Mouse (Mus musculus) retina, postnatal 1 day (tissue): ENCODE measurements around the gene Gxylt2.

Experiments
- DNase-seq: peaks from one replicate; pipeline ENCODE4 v3.0.0-alpha.2; 2012

The Gxylt2 gene

DNA sequence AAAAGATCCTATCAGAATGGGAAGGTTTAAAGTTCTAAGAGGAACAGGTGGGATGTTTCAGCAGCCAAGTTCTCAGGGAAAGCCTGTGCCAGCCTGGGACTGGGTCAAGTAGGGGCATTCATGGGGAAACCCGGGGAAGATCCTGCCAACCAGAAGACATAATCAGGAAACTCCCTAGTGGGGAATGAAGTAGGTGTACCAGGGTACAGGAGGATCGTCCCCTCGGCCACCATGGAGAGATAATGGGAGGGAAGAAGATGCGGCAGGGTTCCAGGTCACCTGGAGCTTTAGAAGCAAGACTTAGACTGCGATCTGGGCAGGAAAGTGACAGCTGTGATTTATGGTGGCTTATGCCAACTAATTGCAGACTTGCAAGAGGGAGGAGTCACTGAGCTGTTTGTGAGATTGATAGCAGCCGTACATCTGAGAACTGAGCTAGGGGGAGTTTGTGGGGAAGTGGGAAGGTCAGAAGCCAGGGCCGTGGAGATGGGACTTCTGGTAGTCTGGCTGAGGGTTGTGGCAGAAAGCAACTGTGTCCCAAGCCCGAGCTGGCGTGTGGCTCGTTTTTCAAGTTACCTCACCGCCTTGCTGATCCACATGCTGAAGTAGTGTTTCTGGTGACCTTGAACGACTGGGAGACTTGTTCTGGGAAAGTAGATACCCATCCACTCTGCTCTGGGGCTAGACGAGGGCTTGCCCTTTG lies 98.0 kb downstream of the Gxylt2 start:
- no peak for DNase-seq

DNA sequence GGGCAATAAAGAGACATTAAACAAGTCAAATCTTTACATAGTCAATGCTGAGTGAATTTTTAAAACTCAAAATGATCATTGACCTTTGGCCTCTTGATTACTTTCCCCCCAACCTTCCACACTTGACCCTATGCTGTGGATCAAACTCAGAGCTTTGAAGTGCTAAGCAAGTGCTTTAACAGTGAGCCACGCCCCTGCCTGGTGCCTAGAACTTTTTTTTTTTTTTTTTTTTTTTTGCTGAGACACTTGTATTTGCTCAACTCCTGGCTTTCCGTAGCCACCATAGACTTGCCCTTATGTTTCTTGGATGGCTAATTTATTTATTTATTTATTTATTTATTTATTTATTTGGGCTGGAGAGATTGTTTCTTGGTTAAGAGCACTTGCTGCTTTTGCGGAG lies 98.7 kb downstream of the Gxylt2 start:
- DNase-seq = no peak

DNA sequence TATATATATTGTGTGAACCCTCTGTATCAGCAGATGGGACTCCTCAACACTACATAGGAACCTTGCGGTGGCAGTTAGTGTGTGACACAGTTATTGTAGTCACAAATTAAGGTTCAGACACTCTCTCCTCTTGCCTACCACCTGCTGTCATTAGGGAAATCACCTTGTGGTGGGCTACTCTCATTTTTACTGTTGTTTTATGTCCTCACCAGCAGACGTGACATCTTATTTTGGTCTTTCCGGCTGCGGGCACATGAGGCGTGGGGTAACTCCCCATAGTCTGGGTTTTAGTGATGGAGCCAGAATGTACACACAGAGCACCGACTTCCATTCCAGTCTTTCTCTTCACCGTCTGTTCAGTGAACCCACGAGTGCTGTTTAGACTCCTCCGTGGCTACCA lies 102.7 kb downstream of the Gxylt2 start:
- DNase-seq = no peak

DNA sequence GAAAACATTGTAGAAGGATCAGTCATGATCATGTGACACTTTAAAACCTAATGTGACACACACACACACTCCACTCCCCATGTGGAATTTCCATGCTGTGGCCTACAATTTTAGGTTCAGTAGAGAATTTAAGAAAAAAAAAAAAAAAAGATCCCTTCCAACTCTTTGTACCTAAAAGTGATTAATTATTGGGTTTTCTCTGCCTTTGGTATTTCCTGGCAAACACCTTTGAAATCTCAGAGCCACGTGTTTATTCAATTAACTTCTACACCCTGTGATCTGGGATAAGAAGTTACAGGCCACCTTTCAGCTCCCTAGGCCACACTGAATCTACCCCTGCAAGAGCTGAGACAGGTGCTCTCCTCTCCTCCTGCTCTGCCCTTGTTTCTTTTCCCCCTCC lies 103.2 kb downstream of the Gxylt2 start:
- DNase-seq = no peak

DNA sequence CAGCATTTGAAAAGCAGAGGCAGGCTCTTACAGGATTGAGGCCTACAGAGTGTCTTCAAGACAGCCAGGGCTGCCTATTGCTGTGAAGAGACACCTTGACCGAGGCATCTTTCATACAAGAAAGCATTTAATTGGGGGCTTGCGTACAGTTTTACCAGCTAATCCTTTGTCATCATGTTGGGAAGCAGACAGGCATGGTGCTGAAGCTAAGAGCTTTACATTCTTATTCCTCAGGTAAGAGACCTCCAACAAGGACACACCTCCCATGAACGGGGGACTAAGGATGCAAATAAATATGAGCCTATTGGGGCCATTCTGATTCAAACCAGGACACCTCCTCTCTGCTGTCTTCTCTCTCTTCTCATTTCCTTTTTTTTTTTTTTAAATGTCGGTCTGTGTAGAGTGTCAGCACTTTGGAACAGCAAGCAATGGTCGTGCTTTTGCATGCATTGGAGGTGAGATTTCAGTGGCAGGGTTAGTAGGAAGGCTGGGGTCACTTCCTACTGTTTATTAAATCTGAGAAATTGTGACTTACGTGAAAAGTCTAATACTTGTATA lies 103.8 kb downstream of the Gxylt2 start:
- DNase-seq = no peak

DNA sequence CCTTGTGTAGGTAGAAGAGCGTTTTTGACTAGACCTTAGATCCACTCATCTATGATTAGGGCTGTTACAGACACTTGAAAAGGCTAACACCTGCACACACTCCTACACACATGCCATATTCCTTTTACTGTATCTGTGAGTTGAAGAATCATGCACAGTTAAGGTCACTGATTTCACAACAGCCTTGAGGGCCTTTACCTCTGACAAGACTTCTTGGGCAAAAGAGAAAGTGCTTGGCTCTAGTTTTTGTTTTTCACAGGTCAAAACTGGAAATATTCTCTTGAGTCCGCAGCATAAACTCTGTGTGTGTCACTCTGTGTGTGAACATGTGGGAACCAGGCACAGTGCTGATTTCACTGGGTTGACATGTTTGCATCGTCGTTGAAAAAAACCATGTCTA lies 105.6 kb downstream of the Gxylt2 start:
- no peak for DNase-seq

DNA sequence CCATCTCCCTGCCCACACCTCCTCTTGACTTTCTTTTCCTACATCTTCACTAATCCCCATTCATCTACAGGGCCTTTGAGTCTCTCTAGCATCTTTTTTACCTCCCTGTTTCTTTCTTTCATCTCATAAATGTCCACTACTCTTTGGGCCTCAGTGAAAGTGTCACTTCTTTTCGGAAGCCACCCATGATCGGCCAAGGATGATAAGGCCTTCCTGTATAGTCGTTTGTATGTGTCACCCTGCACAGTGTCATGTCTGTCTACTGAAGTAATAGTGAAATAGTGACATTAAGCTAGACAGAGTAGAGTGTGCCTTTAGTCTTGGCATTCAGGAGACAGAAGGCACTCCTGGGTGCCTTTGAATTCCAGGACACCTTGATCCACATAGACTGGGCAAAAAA lies 107.2 kb downstream of the Gxylt2 start:
- no peak for DNase-seq

DNA sequence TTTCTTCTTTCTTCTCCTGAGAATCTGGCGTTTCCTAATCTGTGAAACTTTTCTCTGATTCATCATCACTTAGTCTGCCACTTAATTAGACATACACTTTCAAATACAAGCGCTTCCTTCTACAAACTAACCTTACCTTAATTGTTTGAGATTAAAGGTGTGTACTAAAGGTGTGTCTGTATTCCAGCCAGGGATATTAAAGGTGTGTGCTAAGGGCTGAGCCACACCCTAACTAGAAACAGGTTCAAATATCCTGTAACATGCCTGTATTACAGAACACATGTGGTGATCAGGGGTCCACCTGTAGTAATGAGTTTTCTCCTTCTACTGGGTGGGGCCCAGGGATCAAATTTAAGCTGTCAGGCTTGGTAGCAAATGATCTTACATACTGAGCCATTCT lies 116.8 kb downstream of the Gxylt2 start:
- DNase-seq = no peak

DNA sequence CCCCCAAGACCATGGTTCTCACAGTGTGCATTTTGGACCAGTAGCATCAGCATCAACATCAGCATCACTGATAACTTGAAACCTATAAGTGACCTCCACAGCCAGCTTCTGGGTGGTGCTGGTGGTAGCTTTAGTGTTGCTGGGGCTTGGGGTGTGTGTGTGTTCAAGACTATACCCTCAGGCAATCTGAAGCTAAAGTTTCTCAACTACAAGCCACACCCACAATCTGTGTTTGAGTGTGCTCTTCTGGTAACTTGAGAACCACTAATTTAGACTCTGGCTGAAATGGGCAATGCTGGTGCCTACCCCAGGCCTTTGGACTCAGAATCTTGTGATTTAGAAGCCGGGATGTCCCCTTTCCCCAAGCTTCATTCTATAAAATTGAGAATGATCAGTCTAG lies 118.8 kb downstream of the Gxylt2 start:
- no peak for DNase-seq

DNA sequence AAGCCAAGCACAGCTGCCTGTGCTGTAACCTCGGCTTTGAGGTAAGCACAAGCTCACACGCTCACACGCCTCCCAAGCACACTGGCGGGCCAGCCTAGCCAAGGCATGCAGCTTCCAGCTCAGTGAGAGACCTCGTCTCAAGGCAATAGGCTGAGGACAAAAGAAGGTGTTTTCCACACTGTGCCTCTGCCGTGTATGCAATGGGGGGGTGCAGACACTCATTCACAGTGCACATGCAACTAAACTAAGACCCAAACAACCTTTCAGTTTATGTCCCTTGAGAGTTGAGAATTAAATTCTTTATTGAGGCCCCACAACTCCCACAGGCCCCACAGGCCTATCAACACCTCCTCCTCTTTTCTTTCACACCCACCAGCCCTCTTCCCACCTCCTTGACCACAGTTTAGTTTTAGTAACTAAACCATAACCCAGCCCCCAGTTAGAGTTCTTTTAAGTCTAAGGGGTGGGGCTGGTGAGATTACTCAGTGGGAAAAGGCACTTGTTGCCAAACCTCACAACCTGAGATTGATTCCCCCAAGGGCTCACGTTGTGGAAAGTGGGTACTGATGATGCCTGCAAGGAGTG lies 119.9 kb downstream of the Gxylt2 start:
- DNase-seq = no peak

DNA sequence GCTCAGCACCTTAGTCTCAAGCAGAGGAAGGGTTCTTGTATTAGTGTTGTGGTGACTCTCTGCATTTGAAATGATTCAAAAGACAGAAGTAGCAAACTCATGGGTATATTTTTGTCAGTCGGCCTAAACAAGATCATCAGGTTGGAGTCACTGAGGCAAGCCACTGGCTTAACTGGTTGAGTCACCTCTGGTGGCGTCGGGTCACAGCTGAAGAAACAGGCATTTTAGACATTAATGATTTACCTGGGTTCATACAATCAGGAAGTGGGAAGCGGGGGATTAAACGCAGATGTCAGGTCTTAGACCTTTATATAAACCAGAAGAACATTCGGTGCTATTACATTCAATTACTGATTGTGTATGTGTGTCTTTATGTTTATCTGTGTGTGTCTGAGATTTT lies 121.5 kb downstream of the Gxylt2 start:
- no peak for DNase-seq

DNA sequence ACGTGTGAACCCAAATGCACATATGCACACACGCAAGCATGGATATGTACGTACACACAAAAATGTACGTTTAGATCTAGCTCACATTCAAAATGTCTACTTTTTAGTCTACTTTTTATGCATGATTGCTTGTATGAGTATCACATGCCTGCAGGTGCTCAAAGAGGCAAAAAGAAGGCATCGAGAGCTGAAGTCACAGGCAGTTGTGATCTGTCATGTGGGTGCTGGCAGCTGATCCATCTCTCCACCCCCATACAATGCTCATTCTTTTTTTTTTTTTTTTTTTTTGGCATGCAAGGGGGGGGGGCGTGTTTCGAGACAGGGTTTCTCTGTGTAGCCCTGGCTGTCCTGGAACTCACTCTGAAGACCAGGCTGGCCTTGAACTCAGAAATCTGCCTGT lies 124.0 kb downstream of the Gxylt2 start:
- DNase-seq = no peak

DNA sequence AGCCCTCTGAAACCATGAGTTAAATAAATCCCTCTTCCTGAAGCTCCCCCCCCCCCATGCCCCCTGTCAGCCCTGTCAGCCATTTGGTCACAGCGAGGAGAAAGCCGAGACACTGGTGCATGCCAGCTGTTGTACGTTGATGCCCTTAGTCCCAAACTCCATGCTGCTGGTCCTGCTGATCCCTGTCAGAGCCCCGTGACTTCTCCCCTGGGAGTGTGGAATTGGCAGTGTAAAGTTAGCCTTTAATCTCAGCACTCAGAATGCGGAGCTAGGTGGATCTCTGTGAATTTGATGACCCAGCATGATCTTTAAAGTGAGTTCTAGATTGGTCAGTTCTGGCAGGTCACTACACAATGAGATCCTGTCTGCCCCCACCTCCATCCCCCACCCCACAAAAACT lies 125.2 kb downstream of the Gxylt2 start:
- DNase-seq = no peak

DNA sequence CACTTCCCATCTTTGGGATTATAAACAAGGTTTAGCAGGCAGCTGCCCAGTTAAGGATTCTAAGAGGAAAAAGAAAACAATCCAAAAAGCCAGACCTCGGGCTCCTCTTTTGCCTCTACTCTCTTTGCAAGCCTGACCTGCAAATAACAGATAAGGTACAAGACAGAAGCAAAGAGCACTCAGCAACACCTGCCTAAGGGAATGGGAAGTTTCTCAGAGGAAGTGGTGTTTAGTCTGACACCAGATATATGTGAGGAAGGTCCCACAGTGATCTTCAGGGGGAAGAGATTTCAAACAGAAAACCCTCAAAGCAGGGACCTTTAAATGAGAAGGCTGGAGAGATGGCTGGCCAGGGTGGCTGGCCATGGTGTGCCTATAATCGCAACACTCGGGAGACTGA lies 126.7 kb downstream of the Gxylt2 start:
- DNase-seq = no peak

DNA sequence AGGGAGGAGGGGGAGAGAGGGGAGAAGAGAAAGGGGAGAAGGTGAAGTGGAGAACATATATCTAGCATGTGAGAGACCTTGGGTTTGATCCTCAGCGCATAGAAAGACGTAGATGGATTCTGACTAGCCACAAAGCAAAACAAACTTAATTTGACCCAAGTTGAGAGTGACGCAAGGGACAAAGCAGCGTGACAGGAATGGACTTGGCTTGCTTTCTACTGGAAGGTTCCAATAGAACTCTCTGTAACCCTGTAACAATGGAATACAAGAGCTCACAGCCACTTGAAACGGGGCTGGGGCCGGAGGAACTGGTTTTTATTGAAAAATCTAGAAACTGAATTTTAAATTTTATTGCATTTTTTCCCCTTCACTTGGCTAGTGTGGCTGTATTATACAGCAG lies 127.2 kb downstream of the Gxylt2 start:
- no peak for DNase-seq

DNA sequence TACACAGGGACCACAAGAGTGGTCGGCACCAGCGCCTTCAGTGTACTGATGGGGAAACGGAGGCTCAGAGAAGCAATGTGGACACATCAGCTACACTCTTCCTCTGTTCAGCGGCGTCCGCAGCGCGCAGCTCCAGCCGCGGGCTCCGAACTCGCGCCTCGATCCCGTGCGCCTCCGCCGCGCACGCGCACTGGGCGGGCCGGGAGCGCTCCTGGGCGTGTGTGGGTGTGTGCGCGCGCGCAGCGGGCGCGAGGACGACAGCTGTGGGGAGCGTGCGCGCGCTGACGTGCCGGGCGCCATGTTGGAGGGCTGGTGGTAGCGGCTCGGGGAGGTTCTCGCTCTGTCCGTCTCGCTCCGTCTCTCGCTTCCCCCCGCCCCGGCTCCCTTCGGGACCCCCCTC lies 128.8 kb downstream of the Gxylt2 start, which contains the start of gene Ppp4r2:
Gene Ppp4r2 (plus strand): TSS at position 268 of the 400 bp plus-strand sequence.
- DNase-seq = peak; percentile 95

DNA sequence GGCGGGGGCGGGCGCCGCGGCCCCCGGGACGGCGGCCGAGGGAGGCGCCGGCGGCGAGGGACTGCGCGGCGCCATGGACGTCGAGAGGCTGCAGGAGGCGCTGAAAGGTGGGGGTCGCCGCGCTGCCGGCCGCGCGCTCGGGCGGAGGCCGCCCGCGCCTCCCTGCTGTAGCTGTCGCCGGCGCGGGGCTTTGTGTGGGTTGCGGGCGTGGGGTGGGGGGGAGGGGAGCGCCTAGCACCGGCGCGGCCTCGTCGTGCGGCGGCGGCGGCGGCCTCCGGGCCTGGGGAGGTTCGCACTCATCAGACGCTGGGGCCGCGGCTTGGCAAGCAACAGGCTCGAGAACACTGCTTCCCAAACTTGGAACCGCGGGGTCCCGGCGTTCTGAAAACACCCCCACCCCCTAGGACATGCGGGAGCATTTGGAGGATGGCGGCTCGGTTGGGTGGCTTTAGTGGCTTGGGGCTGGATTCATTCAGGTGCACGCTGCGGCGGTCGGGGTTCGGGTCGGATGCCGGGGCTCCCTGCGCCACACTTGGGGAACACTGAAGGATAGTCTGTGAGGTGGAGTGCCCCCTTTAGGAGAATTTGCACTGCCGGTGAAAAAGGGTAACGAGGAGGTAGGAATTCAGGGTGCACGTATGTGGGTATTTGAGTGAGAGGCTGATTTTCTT lies 129.4 kb downstream of the Gxylt2 start:
- peak; percentile 80 for DNase-seq

DNA sequence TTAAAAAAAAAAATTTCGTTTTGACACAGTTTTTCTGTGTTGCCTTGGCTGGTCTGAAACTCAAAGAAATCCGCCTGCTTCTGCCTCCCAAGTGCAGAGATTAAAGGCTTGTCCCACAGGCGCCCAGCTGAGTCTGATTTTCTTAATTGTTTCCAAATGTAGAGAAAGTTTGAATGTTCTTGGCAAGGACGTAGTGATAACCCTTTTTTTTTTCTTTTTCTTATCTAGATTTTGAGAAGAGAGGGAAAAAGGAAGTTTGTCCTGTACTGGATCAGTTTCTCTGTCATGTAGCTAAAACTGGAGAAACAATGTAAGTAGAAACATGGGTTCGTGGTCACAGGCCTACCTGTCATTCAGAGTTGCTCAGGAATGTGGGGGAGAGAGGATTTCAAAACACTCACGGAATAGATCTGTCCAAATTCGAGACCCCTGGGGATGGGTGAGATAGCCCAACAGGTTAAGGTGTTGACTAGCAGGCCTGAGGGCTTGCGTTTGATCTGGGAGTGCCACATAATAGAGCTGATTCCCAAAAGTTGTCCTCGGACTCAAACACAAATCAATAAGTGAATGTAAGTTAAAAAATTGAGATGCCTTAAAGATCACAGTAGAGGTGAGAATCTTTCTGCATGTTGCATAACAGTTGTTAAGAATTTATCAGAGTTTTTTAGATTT lies 130.1 kb downstream of the Gxylt2 start:
- DNase-seq = no peak

DNA sequence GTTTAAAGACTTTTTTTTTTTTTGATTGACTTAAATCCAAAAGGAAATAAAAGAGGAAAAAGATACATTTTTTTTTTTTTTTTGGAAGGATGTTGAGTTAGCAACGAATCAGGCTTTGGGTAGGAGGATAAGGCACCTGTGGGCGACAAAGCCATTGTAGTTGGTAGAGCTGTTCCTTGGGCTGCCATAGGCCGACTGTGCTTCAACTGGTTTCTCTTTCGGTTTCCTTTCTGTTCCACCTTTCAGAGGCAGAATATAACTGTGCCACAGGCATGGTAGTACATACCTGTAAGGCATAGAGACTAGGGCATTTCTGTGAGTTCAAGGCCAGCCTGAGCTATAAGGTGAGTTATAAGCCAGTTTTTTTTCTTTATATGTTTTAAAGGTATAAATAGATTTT lies 140.5 kb downstream of the Gxylt2 start:
- DNase-seq = no peak

DNA sequence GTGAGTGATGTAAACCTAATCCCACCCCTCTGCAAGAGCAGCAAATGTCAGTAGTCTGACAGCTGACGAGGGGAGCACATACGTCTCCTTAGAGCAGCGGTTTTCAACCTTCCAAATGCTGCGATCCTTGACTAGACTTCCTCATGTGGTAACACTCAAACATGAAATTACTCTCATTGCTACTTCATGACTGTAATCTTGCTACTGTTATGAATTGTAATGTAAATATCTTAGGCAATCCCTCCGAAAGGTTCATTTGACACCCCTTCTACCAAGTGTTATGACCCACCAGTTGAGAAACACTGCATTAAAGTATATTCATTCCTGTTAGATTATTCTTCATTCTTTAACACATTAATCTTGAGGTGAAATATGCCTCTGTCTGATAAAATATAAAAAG lies 142.7 kb downstream of the Gxylt2 start:
- DNase-seq = no peak

DNA sequence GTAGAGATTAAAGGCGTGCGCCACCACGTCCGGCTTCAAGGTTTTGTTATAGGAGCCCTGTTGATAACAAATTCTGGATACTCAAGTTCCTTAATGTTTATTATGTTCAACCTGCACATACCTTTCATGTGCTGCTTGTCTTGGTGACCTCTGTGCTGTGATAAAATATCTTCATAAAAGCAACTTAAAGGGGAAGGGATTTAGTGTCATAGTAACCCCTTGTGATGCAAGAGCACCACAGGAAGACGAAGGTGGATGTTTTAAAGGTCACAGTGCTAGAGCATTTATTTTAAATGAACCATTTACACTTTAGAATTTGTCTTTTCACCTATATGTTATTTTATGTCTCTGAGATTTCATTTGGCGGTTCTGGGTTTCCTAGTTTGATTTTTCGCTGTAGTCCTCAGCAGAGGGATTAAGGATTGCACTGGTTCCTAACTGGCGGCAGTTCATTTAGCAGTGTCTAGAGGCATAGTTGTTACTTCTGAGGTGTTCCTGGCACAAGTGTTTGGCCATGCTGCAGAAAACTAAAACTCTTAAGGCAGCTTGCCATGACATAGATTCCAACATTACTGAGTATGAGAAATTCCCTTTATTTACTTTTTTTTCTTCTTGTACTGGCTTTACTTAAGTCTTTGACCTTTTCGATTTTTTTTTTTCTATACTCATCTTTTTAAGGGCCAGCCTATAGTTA lies 144.3 kb downstream of the Gxylt2 start:
- DNase-seq = no peak

DNA sequence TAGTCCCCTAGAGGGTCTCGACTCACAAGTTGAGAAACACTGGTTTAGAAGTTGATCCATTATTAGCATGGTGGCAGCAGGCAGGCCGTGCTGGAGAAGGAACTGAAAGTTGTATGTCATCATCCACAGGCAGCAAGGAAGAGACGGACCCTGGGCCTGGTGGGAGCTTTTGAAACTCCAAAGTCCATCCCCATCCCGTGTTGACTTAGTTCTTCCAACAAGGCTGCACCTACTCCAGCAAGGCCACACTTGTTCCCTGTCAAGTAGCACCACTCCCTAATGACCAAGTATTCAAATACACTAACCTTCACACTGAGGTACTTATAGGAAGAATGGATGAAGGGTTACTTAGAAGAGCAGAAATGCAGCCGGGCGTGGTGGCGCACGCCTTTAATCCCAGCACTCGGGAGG lies 146.1 kb downstream of the Gxylt2 start:
- no peak for DNase-seq

DNA sequence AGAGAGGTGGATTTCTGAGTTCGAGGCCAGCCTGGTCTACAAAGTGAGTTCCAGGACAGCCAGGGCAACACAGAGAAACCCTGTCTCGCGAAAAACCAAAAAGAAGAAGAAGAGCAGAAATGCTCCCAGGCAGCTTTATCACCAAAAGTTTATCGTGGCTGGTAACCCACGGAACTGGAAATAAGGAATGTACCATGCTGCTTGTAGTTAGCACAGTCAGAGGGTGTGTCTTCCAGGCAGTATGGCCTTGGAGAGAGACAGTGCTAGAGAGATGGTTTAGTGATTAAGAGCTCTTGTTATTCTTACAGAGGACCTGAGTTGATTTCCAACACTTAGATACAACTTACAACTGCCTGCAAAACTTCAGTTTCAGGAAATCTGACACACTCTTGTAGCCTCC lies 146.5 kb downstream of the Gxylt2 start:
- no peak for DNase-seq
